Comparison of ENCODE assay signal across 19 mouse cellular contexts in genomic region chr9:31181291-31182085, GRCm38 (mm10). TPM values are rescaled to one million over a fixed set of nuclear protein-coding genes. Genes with fewer than 3 reads are reported as not detected.
DNase-seq lines count a peak whose midpoint lies in the region; ATAC-seq and TF ChIP-seq lines count a peak whose summit lies in the region.
"Had no signal": no experiment of that assay in that cellular context is flagged by ENCODE, and none has a peak within 500 bp of the region (broad histone marks: within the 10 kb centered on the region; RNA-seq: fewer than 3 reads in every experiment).

No protein-coding gene starts in this region.

- H3K9ac ChIP-seq in lung, embryonic 14.5 days, result no peak overlapping the region
- H3K9ac ChIP-seq in hindbrain, postnatal 0 days (replicated peaks; ENCODE audit: low read length), result no peak overlapping the region
- H3K9ac ChIP-seq: hindbrain, embryonic 12.5 days; liver, embryonic 12.5 days; midbrain, embryonic 13.5 days; stomach, embryonic 15.5 days had no signal

- H3K27ac ChIP-seq in lung, embryonic 14.5 days (ENCODE audit: low read depth), result no peak overlapping the region
- no peak overlapping the region for H3K27ac ChIP-seq in hindbrain, postnatal 0 days
- H3K27ac ChIP-seq: hindbrain, embryonic 12.5 days; liver, embryonic 12.5 days; macrophage; midbrain, embryonic 13.5 days; stomach, embryonic 15.5 days had no signal

- no peak for ATAC-seq in lung, embryonic 14.5 days (ENCODE audit: insufficient read depth)
- ATAC-seq in hindbrain, postnatal 0 days, result no peak
- ATAC-seq in inflammation-experienced regulatory T-cells, adult 6 months, result no peak
- ATAC-seq in megakaryocyte, adult 5-6 weeks (ENCODE audit: poor library complexity, severe bottlenecking), result no peak
- ATAC-seq: forebrain, embryonic 14.5 days; liver, embryonic 12.5 days; midbrain, embryonic 13.5 days had no signal

- H3K4me2 ChIP-seq in lung, embryonic 14.5 days, result no peak overlapping the region
- no peak overlapping the region for H3K4me2 ChIP-seq in hindbrain, postnatal 0 days (ENCODE audit: low read depth, low read length)
- H3K4me2 ChIP-seq: hindbrain, embryonic 12.5 days; liver, embryonic 12.5 days; midbrain, embryonic 13.5 days; stomach, embryonic 15.5 days had no signal

- no peaks in the 10 kb centered on the region for H3K9me3 ChIP-seq in lung, embryonic 14.5 days (ENCODE audit: low read depth, low read length)
- no peaks in the 10 kb centered on the region for H3K9me3 ChIP-seq in hindbrain, postnatal 0 days (ENCODE audit: low read length)
- H3K9me3 ChIP-seq: hindbrain, embryonic 12.5 days; liver, embryonic 12.5 days; midbrain, embryonic 13.5 days; stomach, embryonic 15.5 days had no signal

- no peak overlapping the region for H3K4me3 ChIP-seq in lung, embryonic 14.5 days (ENCODE audit: low read depth, low read length)
- H3K4me3 ChIP-seq in hindbrain, postnatal 0 days (ENCODE audit: low read length), result no peak overlapping the region
- H3K4me3 ChIP-seq: hindbrain, embryonic 12.5 days; liver, embryonic 12.5 days; midbrain, embryonic 13.5 days; stomach, embryonic 15.5 days had no signal

- peak; percentile 26 for DNase-seq in lung, embryonic 14.5 days
- no peak for DNase-seq in lung, postnatal 4 days
- peak; percentile 70 for DNase-seq in NIH3T3 (ENCODE audit: low read depth)
- peak; percentile 13 for DNase-seq in embryo, embryonic 9.5 days (ENCODE audit: extremely low spot score)
- DNase-seq in hindbrain, postnatal 0 days (ENCODE audit: low spot score), result no peak
- DNase-seq: cerebellum, adult 9-10 months; gastrocnemius, postnatal 14 days; lung, adult 2 months; right cerebral cortex, postnatal 25 days; thymus, adult 18-20 months; thymus, postnatal 4 days had no signal

- no peak for TF ChIP-seq CTCF in lung, embryonic 14.5 days (IDR thresholded peaks at IDR 0.05; ENCODE audit: low read depth)
- no peak for TF ChIP-seq CTCF in hindbrain, postnatal 0 days (IDR thresholded peaks at IDR 0.05; ENCODE audit: low read depth)

- peaks cover 14% of the 10 kb centered on the region; the same call in 1 of the 2 replicates for H3K4me1 ChIP-seq in lung, embryonic 14.5 days (ENCODE audit: insufficient read depth)
- H3K4me1 ChIP-seq in hindbrain, postnatal 0 days (ENCODE audit: insufficient read depth, low read length), result no peaks in the 10 kb centered on the region

- peaks cover 7% of the 10 kb centered on the region; the same call in 1 of the 2 replicates for H3K36me3 ChIP-seq in lung, embryonic 14.5 days (ENCODE audit: insufficient read depth)
- no peaks in the 10 kb centered on the region for H3K36me3 ChIP-seq in hindbrain, postnatal 0 days (ENCODE audit: insufficient read depth, low read length)

- H3K27me3 ChIP-seq in lung, embryonic 14.5 days (ENCODE audit: insufficient read depth, low read length), result no peaks in the 10 kb centered on the region
- H3K27me3 ChIP-seq in hindbrain, postnatal 0 days (ENCODE audit: insufficient read depth, low read length), result no peaks in the 10 kb centered on the region
- H3K27me3 ChIP-seq: hindbrain, embryonic 12.5 days; liver, embryonic 12.5 days; midbrain, embryonic 13.5 days; stomach, embryonic 15.5 days had no signal

- 53% methylated on average over 10 of the region's 10 CpGs for WGBS in lung, embryonic 14.5 days
- 75% methylated on average over 10 of the region's 10 CpGs for WGBS in hindbrain, postnatal 0 days

RNA-seq across cellular contexts. Expression of gene Aplp2, which starts 30.1 kb away (rescaled TPM):
- polyA plus RNA-seq in lung, embryonic 14.5 days (2014; fragmentation: Nextera tagmentation; extraction: Ambion mirVana), result 390 and 394 TPM in 2 replicates
- 444 and 454 TPM in 2 replicates for total RNA-seq in hindbrain, postnatal 0 days (2014; rRNA removed)
- polyA plus RNA-seq in hindbrain, postnatal 0 days (2015; fragmentation: Nextera tagmentation; extraction: Ambion mirVana), result 466 and 472 TPM in 2 replicates
- 100 to 1,000 TPM in 1 of 3 experiments, 10 to 100 TPM in 2; 65.4 to 108 (median 70.8) TPM for polyA plus RNA-seq in inflammation-experienced regulatory T-cells, adult 6 months (2017; shearing (Covaris generic))
- 68.9 and 88.0 TPM in 2 replicates for total RNA-seq in megakaryocyte, adult 5-6 weeks (2015)
- total RNA-seq in megakaryocyte, adult 5-6 weeks (2017), result 101 and 113 TPM in 2 replicates

RNA-seq across cellular contexts. Expression of gene St14, which starts 49.8 kb away (rescaled TPM):
- 35.5 and 42.1 TPM in 2 replicates for polyA plus RNA-seq in lung, embryonic 14.5 days (2014; fragmentation: Nextera tagmentation; extraction: Ambion mirVana)
- 1.1 TPM in 2 replicates for total RNA-seq in hindbrain, postnatal 0 days (2014; rRNA removed)
- polyA plus RNA-seq in hindbrain, postnatal 0 days (2015; fragmentation: Nextera tagmentation; extraction: Ambion mirVana), result 0.84 and 0.90 TPM in 2 replicates
- 10 to 100 TPM in 1 of 3 experiments, 1 to 10 TPM in 2; 4.4 to 10.5 (median 5.4) TPM for polyA plus RNA-seq in inflammation-experienced regulatory T-cells, adult 6 months (2017; shearing (Covaris generic))
- 1.4 and 4.3 TPM in 2 replicates for total RNA-seq in megakaryocyte, adult 5-6 weeks (2015)
- 3.9 and 5.6 TPM in 2 replicates for total RNA-seq in megakaryocyte, adult 5-6 weeks (2017)

Comparison
In these comparisons a context has a peak if more than half of its experiments do, and no peak if none do; other contexts are left out.
1. DNase-seq: peak in lung, embryonic 14.5 days (single experiment), NIH3T3 (single experiment) and embryo, embryonic 9.5 days (single experiment); none in lung, postnatal 4 days (0 of 2) and hindbrain, postnatal 0 days (single experiment).